Mouse (Mus musculus): ENCODE results near the gene Fzr1. TPM values are rescaled to one million over a fixed set of nuclear protein-coding genes. Genes with fewer than 3 reads are reported as not detected.

Fzr1 gene
- polyA plus RNA-seq, 1 experiment from 2014 or later = 132 TPM

Small RNAs within 50 kb of the gene (microRNA-seq; reads per million reads assigned to microRNA genes)
- gene Mir1191b (ENCODE audit: insufficient number of aligned reads) = not detected
- gene Mir6913 (ENCODE audit: insufficient number of aligned reads) = not detected

Other genes with a start within 250 kb of the Fzr1 start
- gene Zbtb7a, start 243.3 kb downstream of the Fzr1 start, polyA plus RNA-seq (2014; fragmentation: Nextera tagmentation; extraction: Ambion mirVana) = 8.8 and 10.1 TPM in 2 replicates
- gene Pias4, start 210.6 kb downstream of the Fzr1 start, polyA plus RNA-seq (2014; fragmentation: Nextera tagmentation; extraction: Ambion mirVana) = 54.0 and 65.0 TPM in 2 replicates
- 467 and 501 TPM in 2 replicates for gene Eef2, start 201.9 kb downstream of the Fzr1 start, polyA plus RNA-seq (2014; fragmentation: Nextera tagmentation; extraction: Ambion mirVana)
- gene Dapk3, start 195.5 kb downstream of the Fzr1 start, polyA plus RNA-seq (2014; fragmentation: Nextera tagmentation; extraction: Ambion mirVana) = 54.8 and 59.3 TPM in 2 replicates
- gene 4930442H23Rik, start 194.7 kb downstream of the Fzr1 start, polyA plus RNA-seq (2014; fragmentation: Nextera tagmentation; extraction: Ambion mirVana) = not detected in 2 replicates
- gene Nmrk2, start 176.5 kb downstream of the Fzr1 start, polyA plus RNA-seq (2014; fragmentation: Nextera tagmentation; extraction: Ambion mirVana) = not detected in 2 replicates
- gene Atcay, start 147.7 kb downstream of the Fzr1 start, polyA plus RNA-seq (2014; fragmentation: Nextera tagmentation; extraction: Ambion mirVana) = 20.9 and 23.2 TPM in 2 replicates
- 5.3 and 6.4 TPM in 2 replicates for gene Zfr2, start 145.4 kb downstream of the Fzr1 start, polyA plus RNA-seq (2014; fragmentation: Nextera tagmentation; extraction: Ambion mirVana)
- gene Matk, start 125.6 kb downstream of the Fzr1 start, polyA plus RNA-seq (2014; fragmentation: Nextera tagmentation; extraction: Ambion mirVana) = 2.6 and 4.0 TPM in 2 replicates
- gene Mrpl54, start 111.6 kb downstream of the Fzr1 start, polyA plus RNA-seq (2014; fragmentation: Nextera tagmentation; extraction: Ambion mirVana) = 147 and 154 TPM in 2 replicates
- gene Apba3, start 111.6 kb downstream of the Fzr1 start, polyA plus RNA-seq (2014; fragmentation: Nextera tagmentation; extraction: Ambion mirVana) = 36.2 and 42.0 TPM in 2 replicates
- gene Tjp3, start 86.9 kb downstream of the Fzr1 start, polyA plus RNA-seq (2014; fragmentation: Nextera tagmentation; extraction: Ambion mirVana) = 10.1 and 11.9 TPM in 2 replicates
- 74.1 and 74.9 TPM in 2 replicates for gene Pip5k1c, start 85.6 kb downstream of the Fzr1 start, polyA plus RNA-seq (2014; fragmentation: Nextera tagmentation; extraction: Ambion mirVana)
- 51.2 and 53.2 TPM in 2 replicates for gene Cactin, start 57.4 kb downstream of the Fzr1 start, polyA plus RNA-seq (2014; fragmentation: Nextera tagmentation; extraction: Ambion mirVana)
- gene Tbxa2r, start 49.8 kb downstream of the Fzr1 start, polyA plus RNA-seq (2014; fragmentation: Nextera tagmentation; extraction: Ambion mirVana) = 1.9 and 2.6 TPM in 2 replicates
- gene Gipc3, start 35.2 kb downstream of the Fzr1 start, polyA plus RNA-seq (2014; fragmentation: Nextera tagmentation; extraction: Ambion mirVana) = 0.07 TPM in 1 of 2 replicates, not detected in the other
- 109 and 111 TPM in 2 replicates for gene Hmg20b, start 28.0 kb downstream of the Fzr1 start, polyA plus RNA-seq (2014; fragmentation: Nextera tagmentation; extraction: Ambion mirVana)
- gene Mfsd12, start 21.0 kb downstream of the Fzr1 start, polyA plus RNA-seq (2014; fragmentation: Nextera tagmentation; extraction: Ambion mirVana) = 4.5 and 4.7 TPM in 2 replicates
- gene 4930404N11Rik, start 12.7 kb downstream of the Fzr1 start, polyA plus RNA-seq (2014; fragmentation: Nextera tagmentation; extraction: Ambion mirVana) = 0.15 and 0.40 TPM in 2 replicates
- 61.0 and 66.3 TPM in 2 replicates for gene Dohh, start 5.9 kb upstream of the Fzr1 start, polyA plus RNA-seq (2014; fragmentation: Nextera tagmentation; extraction: Ambion mirVana)
- gene Gm48551, start 6.0 kb upstream of the Fzr1 start, polyA plus RNA-seq (2014; fragmentation: Nextera tagmentation; extraction: Ambion mirVana) = 3.0 and 3.5 TPM in 2 replicates
- 1.1 and 3.0 TPM in 2 replicates for gene Gm48552, start 10.5 kb upstream of the Fzr1 start, polyA plus RNA-seq (2014; fragmentation: Nextera tagmentation; extraction: Ambion mirVana)
- gene Smim24, start 14.5 kb upstream of the Fzr1 start, polyA plus RNA-seq (2014; fragmentation: Nextera tagmentation; extraction: Ambion mirVana) = 2.8 and 3.3 TPM in 2 replicates
- 10.5 and 10.8 TPM in 2 replicates for gene Nfic, start 77.1 kb upstream of the Fzr1 start, polyA plus RNA-seq (2014; fragmentation: Nextera tagmentation; extraction: Ambion mirVana)
- gene Celf5, start 104.2 kb upstream of the Fzr1 start, polyA plus RNA-seq (2014; fragmentation: Nextera tagmentation; extraction: Ambion mirVana) = 9.7 and 19.6 TPM in 2 replicates
- 71.8 and 72.3 TPM in 2 replicates for gene Ncln, start 117.9 kb upstream of the Fzr1 start, polyA plus RNA-seq (2014; fragmentation: Nextera tagmentation; extraction: Ambion mirVana)
- gene S1pr4, start 121.6 kb upstream of the Fzr1 start, polyA plus RNA-seq (2014; fragmentation: Nextera tagmentation; extraction: Ambion mirVana) = 0.36 and 0.68 TPM in 2 replicates
- 0.45 and 0.68 TPM in 2 replicates for gene Gna15, start 145.7 kb upstream of the Fzr1 start, polyA plus RNA-seq (2014; fragmentation: Nextera tagmentation; extraction: Ambion mirVana)
- gene Gna11, start 166.7 kb upstream of the Fzr1 start, polyA plus RNA-seq (2014; fragmentation: Nextera tagmentation; extraction: Ambion mirVana) = 77.1 and 84.5 TPM in 2 replicates
- gene Aes, start 181.0 kb upstream of the Fzr1 start, polyA plus RNA-seq (2014; fragmentation: Nextera tagmentation; extraction: Ambion mirVana) = 324 and 355 TPM in 2 replicates
- gene Tle2, start 196.0 kb upstream of the Fzr1 start, polyA plus RNA-seq (2014; fragmentation: Nextera tagmentation; extraction: Ambion mirVana) = 7.2 and 8.1 TPM in 2 replicates
- 3.9 and 7.7 TPM in 2 replicates for gene Tle6, start 222.6 kb upstream of the Fzr1 start, polyA plus RNA-seq (2014; fragmentation: Nextera tagmentation; extraction: Ambion mirVana)
- 1.6 and 2.1 TPM in 2 replicates for gene BC025920, start 227.8 kb upstream of the Fzr1 start, polyA plus RNA-seq (2014; fragmentation: Nextera tagmentation; extraction: Ambion mirVana)
- gene Sirt6, start 249.3 kb upstream of the Fzr1 start, polyA plus RNA-seq (2014; fragmentation: Nextera tagmentation; extraction: Ambion mirVana) = 45.0 and 45.5 TPM in 2 replicates

Measured in forebrain, embryonic 11.5 days (tissue).